Mouse (Mus musculus) macrophage (primary cell): Measurements from ENCODE around the gene Gm4553. TPM values are rescaled to one million over a fixed set of nuclear protein-coding genes. Genes with fewer than 3 reads are reported as not detected.
"Not testable (repeated sequence)": the region's sequence is repeated elsewhere in the genome, so short reads cannot be mapped to it uniquely, and the experiment has no call there.

Source experiments
- H3K27ac ChIP-seq: fragments of 350-480 bp; formaldehyde crosslinking; 2 replicates; pipeline ENCODE4 v1.9.0; 2021
- H3K36me3 ChIP-seq: fragments of 350-480 bp; formaldehyde crosslinking; 2 replicates; pipeline ENCODE4 v1.9.0; 2021; ENCODE audit errors: inconsistent target
- H3K4me3 ChIP-seq: fragments of 350-480 bp; formaldehyde crosslinking; 2 replicates; pipeline ENCODE4 v1.9.0; 2021; ENCODE audit errors: inconsistent target
- H3K79me2 ChIP-seq: fragments of 350-480 bp; formaldehyde crosslinking; 2 replicates; pipeline ENCODE4 v1.9.0; 2021; ENCODE audit errors: inconsistent target
- WGBS: methylation state at CpG from one replicate; pipeline ENCODE4 v1.1.7; 2026; ENCODE audit warnings: inconsistent platforms; ENCODE audit not compliant: missing documents; 5-methylcytosine and 5-hydroxymethylcytosine counted together
- polyA plus RNA-seq: library from polyadenylated mRNA; stranded (reverse); fragments of 250-400 nt; gene quantifications from 3 replicates; pipeline ENCODE4 v1.2.4, GENCODE M21; 2018; ENCODE audit warnings: inconsistent platforms

Gm4553 gene
- polyA plus RNA-seq, 1 experiment from 2014 or later = not detected

- Histone ChIP-seq H3K27ac (no peak overlapping the region), H3K4me3 (no peak overlapping the region), H3K36me3 (no peaks in the 10 kb centered on the region), H3K79me2 (no peaks in the 10 kb centered on the region)
- WGBS = 93% methylated on average over 4 of the region's 4 CpGs
Measured at GRCm38 (mm10) chr7:142152191-142152590, 13.3 kb downstream of the Gm4553 start.

- H3K27ac ChIP-seq = no peak overlapping the region
- H3K79me2 ChIP-seq = no peaks in the 10 kb centered on the region
- H3K4me3 ChIP-seq = no peak overlapping the region
- no peaks in the 10 kb centered on the region for H3K36me3 ChIP-seq
Measured at GRCm38 (mm10) chr7:142148633-142149032, 16.9 kb downstream of the Gm4553 start.

DNA sequence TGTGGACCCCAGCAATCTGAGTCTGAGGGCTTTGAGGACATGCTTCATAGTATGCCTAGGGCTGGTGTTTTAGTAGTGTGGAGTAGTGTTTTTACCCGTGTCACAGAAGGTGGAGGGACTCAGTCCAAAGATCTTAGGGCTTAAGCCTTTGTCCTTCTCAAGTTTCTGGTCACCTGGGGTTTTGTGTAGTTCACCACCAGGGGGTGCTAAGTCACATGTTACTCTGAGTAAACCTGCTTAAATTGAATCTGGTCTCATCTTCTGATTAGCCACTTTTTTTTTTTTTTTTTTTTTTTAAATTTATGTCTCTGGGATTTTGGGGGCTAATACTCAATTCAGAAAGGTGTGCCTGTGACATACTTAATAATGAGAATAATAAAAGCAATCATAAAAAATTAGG lies 19.5 kb downstream of the Gm4553 start:
- WGBS = 0% methylated on average over 1 of the region's 1 CpGs
- Histone ChIP-seq H3K79me2 (no peaks in the 10 kb centered on the region), H3K27ac (no peak overlapping the region), H3K36me3 (no peaks in the 10 kb centered on the region), H3K4me3 (no peak overlapping the region)

DNA sequence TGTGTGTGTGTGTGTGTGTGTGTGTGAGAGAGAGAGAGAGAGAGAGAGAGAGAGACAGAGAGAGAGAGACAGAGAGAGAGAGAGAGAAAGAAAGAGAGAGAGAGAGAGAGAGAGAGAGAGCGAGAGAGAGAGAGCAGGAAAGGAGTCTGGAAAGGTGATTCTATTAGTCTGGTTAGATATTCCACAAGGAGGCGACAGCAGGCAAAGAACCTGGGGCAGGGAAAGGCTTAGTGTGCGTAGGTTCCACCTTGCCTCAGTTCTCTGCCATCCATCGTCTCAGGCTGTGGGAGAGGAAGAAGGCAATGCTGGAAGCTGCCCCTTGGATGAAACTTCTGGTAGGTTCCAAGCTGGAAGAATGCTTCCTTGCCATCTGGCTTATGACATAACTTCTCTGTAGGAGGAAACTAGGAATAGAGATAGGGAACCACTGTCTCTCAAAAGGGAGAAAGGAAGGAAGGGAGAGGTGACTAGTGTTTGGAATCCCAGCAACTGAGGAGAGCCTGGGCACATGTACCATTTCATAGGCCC lies 20.1 kb downstream of the Gm4553 start:
- Histone ChIP-seq H3K36me3 (no peaks in the 10 kb centered on the region), H3K4me3 (no peak overlapping the region), H3K79me2 (no peaks in the 10 kb centered on the region), H3K27ac (no peak overlapping the region)
- WGBS = 86% methylated on average over 4 of the region's 4 CpGs

- Histone ChIP-seq H3K79me2 (no peaks in the 10 kb centered on the region), H3K4me3 (no peak within 1 kb of the TSS), H3K27ac (no peak within 1 kb of the TSS), H3K36me3 (no peaks in the 10 kb centered on the region)
- WGBS = 100% methylated on average over 1 of the region's 1 CpGs
Measured at GRCm38 (mm10) chr7:142144507-142144906, 21.0 kb downstream of the Gm4553 start, which contains the start of gene Gm45337. TSS of gene Gm45337 (minus strand) at chr7:142144607.

DNA sequence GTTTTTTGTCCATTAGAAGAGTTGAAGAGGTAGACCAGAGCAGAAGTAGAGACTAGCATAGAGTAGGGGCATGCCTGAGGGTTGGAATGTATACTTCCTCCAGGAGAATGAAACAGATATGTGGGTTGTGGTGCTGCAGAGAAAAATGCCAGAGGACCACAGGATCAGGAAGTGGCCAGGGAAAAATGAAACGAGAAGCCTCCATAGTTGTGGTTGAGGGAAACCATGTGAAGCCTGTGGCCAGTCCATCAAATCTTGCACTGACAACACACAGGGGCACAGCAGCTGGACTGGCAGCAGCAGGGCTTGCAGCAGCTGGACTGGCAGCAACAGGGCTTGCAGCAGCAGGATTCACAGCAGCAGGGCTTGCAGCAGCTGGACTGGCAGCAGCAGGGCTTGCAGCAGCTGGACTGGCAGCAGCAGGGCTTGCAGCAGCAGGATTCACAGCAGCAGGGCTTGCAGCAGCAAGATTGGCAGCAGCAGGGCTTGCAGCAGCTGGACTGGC lies 22.0 kb downstream of the Gm4553 start:
- WGBS = 0% methylated on average over 1 of the region's 1 CpGs
- H3K4me3 ChIP-seq, H3K36me3 ChIP-seq, H3K27ac ChIP-seq, H3K79me2 ChIP-seq: not testable (repeated sequence)

DNA sequence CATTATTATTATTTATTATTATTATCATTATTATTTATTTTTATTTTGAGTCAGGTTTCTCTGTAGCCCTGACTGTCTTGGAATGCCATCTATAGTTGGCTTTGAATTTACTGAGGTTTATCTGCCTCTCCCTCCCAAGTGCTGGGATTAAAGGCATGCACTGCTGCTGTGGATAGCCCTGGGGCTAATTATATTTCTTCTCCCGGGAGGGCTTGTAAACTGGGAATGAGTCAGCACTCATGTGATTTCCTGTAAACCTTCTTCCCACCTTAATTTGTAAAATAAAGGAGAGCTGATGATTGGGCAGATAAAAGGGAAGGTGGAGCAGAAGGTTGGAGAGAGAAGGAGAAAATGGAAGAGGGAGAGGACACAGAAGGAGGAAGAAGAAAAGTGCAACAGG lies 24.8 kb downstream of the Gm4553 start:
- no peak overlapping the region for H3K27ac ChIP-seq
- WGBS = 25% methylated on average over 1 of the region's 1 CpGs
- no peak overlapping the region for H3K4me3 ChIP-seq
- H3K79me2 ChIP-seq = no peaks in the 10 kb centered on the region
- no peaks in the 10 kb centered on the region for H3K36me3 ChIP-seq

DNA sequence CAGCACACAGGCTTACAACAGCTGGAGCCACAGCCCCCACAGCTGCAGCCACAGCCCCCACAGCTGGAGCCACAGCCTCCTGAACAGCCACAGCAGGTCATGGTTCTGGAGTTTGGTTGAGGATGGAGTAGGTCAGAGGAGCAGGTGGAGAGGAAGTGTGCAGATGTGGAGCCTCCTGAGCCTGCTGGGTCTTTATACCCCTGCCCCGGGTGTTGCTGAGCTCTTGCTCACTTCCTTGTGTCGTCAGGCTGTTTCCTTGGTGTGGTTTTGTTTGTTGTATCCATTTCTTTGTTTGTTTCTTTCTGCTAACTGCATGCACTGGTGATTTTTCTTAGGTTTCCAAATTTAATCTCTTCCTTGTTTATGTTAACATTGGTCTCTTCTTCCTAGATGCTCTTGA lies 29.6 kb downstream of the Gm4553 start, which contains the start of gene Gm39115:
TSS of gene Gm39115 (minus strand) at position 101 of the 400 bp plus-strand sequence.
- not testable (repeated sequence) for H3K4me3 ChIP-seq, H3K79me2 ChIP-seq, H3K36me3 ChIP-seq, H3K27ac ChIP-seq
- WGBS = 0% methylated on average over 2 of the region's 2 CpGs

DNA sequence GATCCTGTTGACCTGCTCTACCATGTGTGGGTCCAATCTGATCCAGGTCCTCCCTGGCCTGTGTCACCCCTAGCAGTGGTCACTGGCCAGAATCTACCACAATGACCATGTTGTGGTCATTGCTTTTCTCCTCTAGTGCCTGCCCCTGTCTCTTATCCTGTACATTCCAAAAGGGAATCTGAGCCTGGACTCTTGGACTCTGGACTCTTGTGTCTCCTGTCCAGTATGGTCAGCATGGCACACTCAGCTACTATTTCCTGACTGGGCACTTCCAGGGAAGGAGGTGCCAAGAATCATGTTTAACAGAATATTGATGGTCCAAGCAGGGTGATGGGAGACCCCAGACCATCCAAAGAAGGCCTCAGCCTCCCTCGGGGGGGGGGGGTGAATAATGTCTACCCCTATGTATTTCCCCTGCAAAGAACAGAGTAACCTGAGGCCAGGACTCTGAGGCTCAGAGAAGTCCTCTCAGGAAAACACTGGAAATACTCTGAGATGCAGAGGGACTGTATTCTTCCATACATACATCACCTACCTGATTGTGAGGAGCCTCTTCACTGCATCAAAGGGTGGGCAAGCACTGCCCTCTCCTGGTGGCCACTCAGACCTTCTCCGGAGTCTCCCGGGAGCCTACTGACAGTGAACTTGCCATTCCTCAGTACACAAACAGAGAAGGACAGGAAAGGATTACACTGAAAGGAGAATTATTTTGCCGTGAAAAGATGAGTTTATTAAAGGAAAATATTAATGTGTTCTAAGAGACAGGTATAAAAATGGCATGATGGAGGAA lies 31.1 kb downstream of the Gm4553 start:
- 59% methylated on average over 4 of the region's 4 CpGs for WGBS
- no peaks in the 10 kb centered on the region for H3K79me2 ChIP-seq

GRCm38 (mm10) chr7:142128843-142129242 lies 36.7 kb downstream of the Gm4553 start:
- 52% methylated on average over 4 of the region's 4 CpGs for WGBS
- no peaks in the 10 kb centered on the region for H3K79me2 ChIP-seq
- no peaks in the 10 kb centered on the region for H3K36me3 ChIP-seq
- H3K27ac ChIP-seq = no peak overlapping the region
- no peak overlapping the region for H3K4me3 ChIP-seq

More for the DNA sequence above, 31.1 kb downstream of the Gm4553 start:
- H3K4me3 ChIP-seq = no peak overlapping the region
- no peaks in the 10 kb centered on the region for H3K36me3 ChIP-seq
- no peak overlapping the region for H3K27ac ChIP-seq

DNA sequence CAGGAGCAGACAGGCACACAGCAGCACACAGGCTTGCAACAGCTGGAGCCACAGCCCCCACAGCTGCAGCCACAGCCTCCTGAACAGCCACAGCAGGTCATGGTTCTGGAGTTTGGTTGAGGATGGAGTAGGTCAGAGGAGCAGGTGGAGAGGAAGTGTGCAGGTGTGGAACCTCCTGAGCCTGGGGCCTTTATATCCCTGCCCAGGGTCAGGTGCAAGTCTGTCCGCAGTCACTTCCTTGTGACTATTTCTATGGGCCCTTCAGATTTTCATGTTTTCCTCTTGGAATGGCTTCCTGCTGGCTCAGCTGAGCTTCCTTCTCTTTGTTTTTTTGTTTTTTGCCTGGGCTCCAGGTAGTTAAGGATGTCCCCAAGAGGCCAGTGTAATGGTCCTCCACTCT lies 44.9 kb downstream of the Gm4553 start, which contains the start of gene Gm45618:
TSS of gene Gm45618 (minus strand) at position 101 of the 400 bp plus-strand sequence.
- not testable (repeated sequence) for H3K36me3 ChIP-seq, H3K79me2 ChIP-seq, H3K27ac ChIP-seq, H3K4me3 ChIP-seq
- WGBS = 90% methylated on average over 1 of the region's 1 CpGs

DNA sequence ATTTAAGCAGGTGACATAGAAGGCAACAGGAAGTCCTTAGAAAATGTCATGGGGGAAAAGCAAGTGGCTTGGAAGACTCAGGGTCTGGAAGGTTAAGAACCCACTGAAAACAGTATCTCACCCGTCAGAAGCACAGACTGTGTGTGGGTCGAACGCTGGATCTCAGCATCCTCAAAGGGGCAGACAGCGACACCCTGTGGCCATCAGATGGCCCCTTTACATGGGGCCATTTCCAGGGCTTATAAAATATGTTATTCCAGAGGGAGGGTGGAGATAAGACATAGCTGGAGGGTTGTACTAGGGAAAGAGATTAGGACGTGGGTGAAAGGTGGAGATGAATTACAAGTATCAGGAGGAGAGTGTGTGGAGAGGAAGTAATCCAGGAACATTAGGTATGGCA lies 45.9 kb downstream of the Gm4553 start:
- 20% methylated on average over 5 of the region's 5 CpGs for WGBS
- H3K27ac ChIP-seq = no peak overlapping the region
- no peaks in the 10 kb centered on the region for H3K36me3 ChIP-seq
- no peak overlapping the region for H3K4me3 ChIP-seq
- no peaks in the 10 kb centered on the region for H3K79me2 ChIP-seq

Other genes with a start within 250 kb of the Gm4553 start
- gene Tollip, start 247.2 kb downstream of the Gm4553 start, polyA plus RNA-seq = 55.0 to 65.0 TPM (median 55.4 TPM) in 3 replicates
- not detected in 3 replicates for gene Brsk2, start 216.0 kb downstream of the Gm4553 start, polyA plus RNA-seq
- 22.8 to 35.4 TPM (median 31.3 TPM) in 3 replicates for gene Mob2, start 104.7 kb downstream of the Gm4553 start, polyA plus RNA-seq
- gene Dusp8, start 69.9 kb downstream of the Gm4553 start, polyA plus RNA-seq = 0.22 to 1.2 TPM (median 0.47 TPM) in 3 replicates
- not detected in 3 replicates for gene Gm45618, start 45.0 kb downstream of the Gm4553 start, polyA plus RNA-seq
- gene Gm39115, start 29.7 kb downstream of the Gm4553 start, polyA plus RNA-seq = not detected in 3 replicates
- not detected in 3 replicates for gene Gm45337, start 21.1 kb downstream of the Gm4553 start, polyA plus RNA-seq
- not detected in 3 replicates for gene Gm29735, start 8.6 kb downstream of the Gm4553 start, polyA plus RNA-seq
- not detected in 3 replicates for gene Krtap5-2, start 10.3 kb upstream of the Gm4553 start, polyA plus RNA-seq
- gene Gm10153, start 24.6 kb upstream of the Gm4553 start, polyA plus RNA-seq = not detected in 3 replicates
- gene Krtap5-3, start 35.6 kb upstream of the Gm4553 start, polyA plus RNA-seq = not detected in 3 replicates
- gene Gm7579, start 46.1 kb upstream of the Gm4553 start, polyA plus RNA-seq = not detected in 3 replicates
- gene Krtap5-5, start 64.2 kb upstream of the Gm4553 start, polyA plus RNA-seq = not detected in 3 replicates
- not detected in 3 replicates for gene Gm40460, start 75.3 kb upstream of the Gm4553 start, polyA plus RNA-seq
- not detected in 3 replicates for gene Gm2431, start 92.6 kb upstream of the Gm4553 start, polyA plus RNA-seq
- gene Gm4559, start 108.6 kb upstream of the Gm4553 start, polyA plus RNA-seq = not detected in 3 replicates
- not detected in 3 replicates for gene Krtap5-1, start 131.4 kb upstream of the Gm4553 start, polyA plus RNA-seq
- not detected in 3 replicates for gene Krtap5-4, start 137.8 kb upstream of the Gm4553 start, polyA plus RNA-seq
- gene Ifitm10, start 208.0 kb upstream of the Gm4553 start, polyA plus RNA-seq = not detected in 3 replicates
- gene Gm49369, start 216.9 kb upstream of the Gm4553 start, polyA plus RNA-seq = 9.6 to 6,145 TPM (median 21.2 TPM) in 3 replicates
- gene Ctsd, start 222.3 kb upstream of the Gm4553 start, polyA plus RNA-seq = 15,815 to 17,787 TPM (median 16,857 TPM) in 3 replicates